Mouse (Mus musculus) megakaryocyte progenitor cell, adult 5-6 weeks (primary cell): ENCODE measurements around the gene Irak3. TPM values are rescaled to one million over a fixed set of nuclear protein-coding genes. Genes with fewer than 3 reads are reported as not detected.

Source experiments
- ATAC-seq: replicated peaks from 2 replicates; pipeline ENCODE4 v1.8.0; 2016; ENCODE audit warnings: mild to moderate bottlenecking, moderate TSS enrichment, inconsistent platforms; ENCODE audit not compliant: poor library complexity
- total RNA-seq, 2 experiments: library from RNA; stranded (forward) in 1 of 2; stranded (reverse) in 1 of 2; fragments of 157-497, 149-512 nt in 1 of 2; fragments of 200-1000 nt in 1 of 2; gene quantifications; 2 replicates each; pipeline versions ENCODE4 v1.2.3 to v1.2.4; 2015 to 2017

Gene Irak3
- total RNA-seq, 2 experiments from 2014 or later = 19.6 to 57.7 TPM

GRCm38 (mm10) chr10:120111691-120112319 is 90.1 kb downstream of the Irak3 start:
- ATAC-seq = no peak

DNA sequence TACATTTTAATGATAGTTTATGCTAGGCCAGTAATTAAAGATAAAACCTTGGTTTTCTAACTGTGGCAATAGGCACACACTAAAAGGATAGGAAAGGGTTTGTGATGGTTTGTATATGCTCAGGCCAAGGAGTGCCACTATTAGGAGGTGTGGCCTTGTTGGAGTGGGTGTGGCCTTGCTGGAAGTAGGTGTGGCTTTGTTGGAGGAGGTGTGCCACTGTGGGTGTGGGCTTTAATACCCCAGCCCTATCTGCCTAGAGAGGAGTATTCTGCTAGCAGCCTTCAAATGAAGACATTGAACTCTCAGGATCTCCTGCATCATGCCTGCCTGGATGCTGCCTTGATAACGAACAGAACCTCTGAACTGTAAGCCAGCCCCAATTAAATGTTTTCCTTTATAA is 101.1 kb downstream of the Irak3 start:
- ATAC-seq = no peak

- no peak for ATAC-seq
These were observed 104.4 kb downstream of the Irak3 start for GRCm38 (mm10) chr10:120097564-120097963.

GRCm38 (mm10) chr10:120095716-120096115 is 106.2 kb downstream of the Irak3 start:
- no peak for ATAC-seq

- ATAC-seq = no peak
These were observed 106.8 kb downstream of the Irak3 start for GRCm38 (mm10) chr10:120095136-120095535.

GRCm38 (mm10) chr10:120092548-120092947 is 109.4 kb downstream of the Irak3 start:
- no peak; the same call in 1 of the 2 replicates for ATAC-seq

Other genes starting within 250 kb of the Irak3 start
- 15.1 and 18.4 TPM in 2 replicates for gene Helb, start 89.1 kb downstream of the Irak3 start, total RNA-seq (2015)
- gene Helb, start 89.1 kb downstream of the Irak3 start, total RNA-seq (2017) = 29.2 and 34.2 TPM in 2 replicates
- gene Tmbim4, start 540 bp downstream of the Irak3 start, total RNA-seq (2015) = 117 and 123 TPM in 2 replicates
- gene Tmbim4, start 540 bp downstream of the Irak3 start, total RNA-seq (2017) = 114 and 124 TPM in 2 replicates
- gene Llph, start 24.9 kb upstream of the Irak3 start, total RNA-seq (2015) = 74.3 and 76.6 TPM in 2 replicates
- gene Llph, start 24.9 kb upstream of the Irak3 start, total RNA-seq (2017) = 89.6 and 96.1 TPM in 2 replicates